Comparison of ENCODE assay signal across 26 mouse cellular contexts in genomic region chrX:17300349-17300880, GRCm38 (mm10). TPM values are rescaled to one million over a fixed set of nuclear protein-coding genes. Genes with fewer than 3 reads are reported as not detected.
"Had no signal": no experiment of that assay in that cellular context is flagged by ENCODE, and none has a peak within 500 bp of the region (broad histone marks: within the 10 kb centered on the region; RNA-seq: fewer than 3 reads in every experiment).

No protein-coding gene starts in this region.

- H3K4me3 ChIP-seq: gastrocnemius, adult 2 months; heart, embryonic 10.5 days; heart, embryonic 12.5 days; hindbrain, embryonic 13.5 days; hindbrain, embryonic 15.5 days; kidney, embryonic 15.5 days; left cerebral cortex, adult 2 months; limb, embryonic 10.5 days; limb, embryonic 12.5 days had no signal

- H3K27me3 ChIP-seq: heart, embryonic 12.5 days; hindbrain, embryonic 13.5 days; hindbrain, embryonic 15.5 days; kidney, embryonic 15.5 days; limb, embryonic 12.5 days had no signal

- H3K36me3 ChIP-seq: heart, embryonic 10.5 days; heart, embryonic 12.5 days; hindbrain, embryonic 13.5 days; hindbrain, embryonic 15.5 days; kidney, embryonic 15.5 days; limb, embryonic 10.5 days; limb, embryonic 12.5 days had no signal

- H3K4me1 ChIP-seq: heart, embryonic 10.5 days; heart, embryonic 12.5 days; hindbrain, embryonic 13.5 days; hindbrain, embryonic 15.5 days; kidney, embryonic 15.5 days; limb, embryonic 10.5 days; limb, embryonic 12.5 days had no signal

- ATAC-seq: hindbrain, postnatal 0 days; intestine, embryonic 16.5 days had no signal

- DNase-seq: gastrocnemius, adult 2 months; gastrocnemius, postnatal 10 days; gastrocnemius, postnatal 25 days; heart, adult 18-20 months; heart, postnatal 10 days; heart, postnatal 4 days; kidney, adult 11 months; kidney, adult 2 months; kidney, adult 9 months; kidney, postnatal 14 days; kidney, postnatal 36 days; layer of hippocampus, adult 9-11 months; liver had no signal

- H3K9me3 ChIP-seq: heart, embryonic 10.5 days; heart, embryonic 12.5 days; hindbrain, embryonic 13.5 days; hindbrain, embryonic 15.5 days; kidney, embryonic 15.5 days; limb, embryonic 10.5 days; limb, embryonic 12.5 days had no signal

RNA-seq across cellular contexts. Expression of gene Efhc2, which starts 18.8 kb away (rescaled TPM):
- total RNA-seq: granulocyte monocyte progenitor cell, adult 5-6 weeks had no signal
- polyA plus RNA-seq: heart, embryonic 14.5 days; intestine, embryonic 16.5 days; kidney, embryonic 15.5 days; large intestine, adult 2 months had no signal
